Mouse (Mus musculus) cortical plate, adult 2 months (tissue): Measurements from ENCODE around the gene Eid2. TPM values are rescaled to one million over a fixed set of nuclear protein-coding genes. Genes with fewer than 3 reads are reported as not detected.

Experiments used
- H3K27ac ChIP-seq: fragments of 200-500 bp; 2 replicates; pipeline ENCODE4 v1.5.1; 2012; ENCODE audit warnings: low read length, control low read depth, inconsistent platforms; ENCODE audit not compliant: insufficient read depth
- H3K4me1 ChIP-seq: fragments of 200-500 bp; 2 replicates; pipeline ENCODE4 v1.6.1; 2011; ENCODE audit warnings: low read length; ENCODE audit not compliant: control insufficient read depth, insufficient read depth
- H3K4me3 ChIP-seq: fragments of 200-500 bp; 2 replicates; pipeline ENCODE4 v1.5.1; 2011; ENCODE audit warnings: mild to moderate bottlenecking, low read length, control low read depth; ENCODE audit not compliant: insufficient read depth
- CTCF ChIP-seq: fragments of 200-500 bp; IDR thresholded peaks from 2 replicates; pipeline ENCODE4 v1.5.1; 2011; ENCODE audit warnings: mild to moderate bottlenecking, control low read depth, low read length; ENCODE audit not compliant: insufficient read depth; ENCODE audit errors: extremely low read depth
- POLR2A ChIP-seq: fragments of 200-500 bp; IDR thresholded peaks from 2 replicates; pipeline ENCODE4 v1.6.1; 2011; ENCODE audit warnings: mild to moderate bottlenecking, low read length, control low read depth; ENCODE audit not compliant: insufficient read depth; ENCODE audit errors: extremely low read depth
- polyA plus RNA-seq: library from polyadenylated mRNA; depleted of rRNA; stranded (reverse); fragments of >200 nt; gene quantifications from 2 replicates; pipeline ENCODE4 v1.2.3, GENCODE M21; 2012

The Eid2 gene
- polyA plus RNA-seq, 1 experiment = 49.2 TPM

- Histone ChIP-seq H3K4me3 (no peak overlapping the region), H3K27ac (no peak overlapping the region), H3K4me1 (no peaks in the 10 kb centered on the region)
- no peak for TF ChIP-seq POLR2A
- TF ChIP-seq CTCF = no peak
These were observed 22.5 kb downstream of the Eid2 start for GRCm38 (mm10) chr7:28290165-28290564.

GRCm38 (mm10) chr7:28290638-28291590, 23.2 kb downstream of the Eid2 start, which contains the start of gene Selenov:
Gene Selenov (minus strand): TSS chr7:28291186.
- Histone ChIP-seq H3K4me3 (0 out of 2 replicates have a peak within 1 kb of the TSS, but pooled peaks have one; percentile 5), H3K27ac (no peak within 1 kb of the TSS), H3K4me1 (no peaks in the 10 kb centered on the region)
- TF ChIP-seq CTCF (peak; percentile 15; the same call in 1 of the 2 replicates), POLR2A (no peak)

- Histone ChIP-seq H3K4me3 (peak overlapping the region; percentile 38), H3K4me1 (no peaks in the 10 kb centered on the region), H3K27ac (no peak overlapping the region)
- TF ChIP-seq CTCF (no peak), POLR2A (no peak)
These were observed 26.8 kb downstream of the Eid2 start for GRCm38 (mm10) chr7:28294481-28294880.

GRCm38 (mm10) chr7:28298837-28299625, 31.4 kb downstream of the Eid2 start:
- Histone ChIP-seq H3K27ac (no peak overlapping the region), H3K4me1 (no peaks in the 10 kb centered on the region), H3K4me3 (no peak overlapping the region)
- TF ChIP-seq CTCF = peak; percentile 58
- TF ChIP-seq POLR2A = no peak

- H3K4me3 ChIP-seq = no peak within 1 kb of the TSS
- TF ChIP-seq CTCF = peak; percentile 19; the same call in 1 of the 2 replicates
- no peak for TF ChIP-seq POLR2A
- no peaks in the 10 kb centered on the region for H3K4me1 ChIP-seq
- no peak within 1 kb of the TSS for H3K27ac ChIP-seq
These were observed 34.1 kb downstream of the Eid2 start, which contains the start of gene Dll3 for GRCm38 (mm10) chr7:28301616-28302433. Gene Dll3 (minus strand): TSS chr7:28302238.

DNA sequence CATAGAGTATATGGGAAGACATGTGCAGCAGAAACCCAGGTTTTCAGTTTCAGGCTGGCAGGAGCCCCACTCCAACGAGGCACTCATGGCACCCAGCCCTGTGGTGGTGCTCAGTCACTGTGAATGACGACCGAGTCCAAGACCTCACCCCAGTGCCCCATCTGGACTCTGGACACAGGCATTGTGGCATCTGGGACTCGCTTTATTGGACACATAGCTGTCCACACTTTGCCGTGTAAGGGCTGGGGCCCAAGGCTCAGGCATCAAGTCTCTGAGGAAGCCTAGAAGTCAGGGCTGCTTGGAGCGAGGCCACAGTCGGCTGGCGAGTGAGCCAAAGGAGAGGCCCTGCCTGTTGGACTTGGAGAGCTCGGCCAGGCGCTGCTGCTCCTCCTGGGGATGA, 38.0 kb downstream of the Eid2 start:
- H3K4me3 ChIP-seq = no peak overlapping the region
- H3K27ac ChIP-seq = no peak overlapping the region
- TF ChIP-seq CTCF = no peak
- no peak for TF ChIP-seq POLR2A
- H3K4me1 ChIP-seq = no peaks in the 10 kb centered on the region

DNA sequence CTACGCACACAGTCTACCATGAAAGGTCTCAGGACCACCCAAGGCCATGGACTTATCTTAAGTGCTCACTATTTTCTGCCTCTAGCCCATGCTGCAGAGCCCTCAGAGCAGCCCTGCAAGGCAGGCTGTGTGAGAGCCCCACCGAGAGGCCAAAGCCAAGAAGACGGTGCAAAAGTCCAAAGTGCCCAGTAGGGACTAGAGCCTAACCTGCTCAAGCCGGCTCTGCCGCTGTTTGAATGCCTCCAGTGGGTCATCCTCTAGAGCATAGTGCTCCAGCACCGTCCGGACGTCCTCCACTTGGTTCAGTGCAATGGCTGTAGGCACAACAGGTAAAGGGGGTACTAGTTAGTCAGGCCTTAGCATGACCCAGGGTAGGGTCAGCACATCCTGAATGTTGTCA, 38.5 kb downstream of the Eid2 start:
- Histone ChIP-seq H3K27ac (no peak overlapping the region), H3K4me3 (no peak overlapping the region), H3K4me1 (0 out of 2 replicates have a peak, but pooled peaks cover 1% of the 10 kb centered on the region)
- no peak for TF ChIP-seq POLR2A
- TF ChIP-seq CTCF = no peak

DNA sequence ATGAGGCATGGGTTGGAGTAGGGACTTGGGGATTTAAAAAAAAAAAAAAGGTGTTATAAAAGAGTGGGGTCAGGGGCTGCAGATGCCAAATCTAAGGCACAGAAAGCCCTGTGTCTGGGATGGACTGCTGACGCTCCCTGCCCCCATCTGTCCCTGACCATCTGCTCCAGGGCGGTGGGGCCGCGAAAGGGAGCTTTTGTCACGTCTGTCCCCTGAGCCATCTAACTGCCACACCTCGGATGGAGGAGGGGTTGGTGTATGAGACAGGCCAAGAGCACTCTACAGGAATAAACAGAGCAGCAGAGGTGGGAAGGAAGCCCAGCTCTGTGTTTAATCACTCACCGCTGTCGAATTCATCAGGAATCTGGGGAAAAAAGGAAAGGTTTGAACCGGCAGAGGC, 42.1 kb downstream of the Eid2 start:
- TF ChIP-seq POLR2A (no peak), CTCF (no peak)
- Histone ChIP-seq H3K4me3 (no peak overlapping the region), H3K4me1 (0 out of 2 replicates have a peak, but pooled peaks cover 1% of the 10 kb centered on the region), H3K27ac (no peak overlapping the region)
